Mouse (Mus musculus): ENCODE measurements around the gene Mad1l1. TPM values are rescaled to one million over a fixed set of nuclear protein-coding genes. Genes with fewer than 3 reads are reported as not detected.
"Not testable (repeated sequence)": the region's sequence is repeated elsewhere in the genome, so short reads cannot be mapped to it uniquely, and the experiment has no call there.

Mad1l1 gene
- polyA plus RNA-seq, 1 experiment from 2014 or later: 32.2 TPM

DNA sequence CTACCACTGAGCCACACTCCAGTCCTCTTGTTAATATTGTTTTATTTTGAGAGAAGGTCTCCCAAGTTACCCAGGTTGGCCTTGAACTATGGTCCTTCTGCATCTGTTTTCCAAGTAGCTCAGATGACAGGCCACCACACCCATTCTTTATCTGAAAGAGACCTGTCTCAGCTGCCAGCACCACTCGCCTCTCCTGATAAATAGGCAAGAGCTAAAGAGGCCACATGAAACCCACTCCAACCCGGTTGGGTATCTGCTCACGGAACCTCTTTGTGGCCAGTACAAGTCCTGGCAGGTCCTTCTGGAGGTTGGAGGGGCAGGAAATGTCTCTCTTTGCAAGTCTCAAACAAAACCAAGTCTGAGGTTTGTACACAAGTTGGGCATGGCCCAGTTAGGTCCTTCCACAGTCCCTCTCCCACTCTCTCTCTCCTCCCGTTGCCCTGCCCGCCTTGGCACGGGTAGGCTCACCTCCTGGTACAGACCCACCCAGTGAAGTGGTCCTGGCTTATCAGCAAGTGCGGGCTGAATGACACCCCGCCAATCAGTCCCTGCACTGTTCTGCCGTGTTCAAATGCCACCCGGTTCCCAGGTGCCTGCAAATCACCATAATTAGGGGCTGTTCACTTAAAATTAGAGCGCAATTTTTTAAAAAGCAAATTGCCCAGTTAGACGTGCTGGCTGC, 308.9 kb downstream of the Mad1l1 start:
- no peaks in the 10 kb centered on the region for H3K9me3 ChIP-seq (ENCODE audit: control insufficient read depth, low read length)
- no peak overlapping the region for H3K4me3 ChIP-seq (ENCODE audit: low read length)
- H3K27ac ChIP-seq (ENCODE audit: low read depth, low read length): no peak overlapping the region
- no peaks in the 10 kb centered on the region for H3K27me3 ChIP-seq (replicated peaks; ENCODE audit: control insufficient read depth, insufficient read depth, low read length)
- H3K4me2 ChIP-seq (ENCODE audit: low read length): no peak overlapping the region
- no peak overlapping the region; the same call in 1 of the 2 replicates for H3K9ac ChIP-seq (ENCODE audit: low read depth, low read length)
- H3K36me3 ChIP-seq (ENCODE audit: control insufficient read depth, insufficient read depth, low read length): no peaks in the 10 kb centered on the region
- no peak for ATAC-seq
- 85% methylated on average over 12 of the region's 12 CpGs for WGBS
- H3K4me1 ChIP-seq (ENCODE audit: control insufficient read depth, insufficient read depth, low read depth, low read length): no peaks in the 10 kb centered on the region

DNA sequence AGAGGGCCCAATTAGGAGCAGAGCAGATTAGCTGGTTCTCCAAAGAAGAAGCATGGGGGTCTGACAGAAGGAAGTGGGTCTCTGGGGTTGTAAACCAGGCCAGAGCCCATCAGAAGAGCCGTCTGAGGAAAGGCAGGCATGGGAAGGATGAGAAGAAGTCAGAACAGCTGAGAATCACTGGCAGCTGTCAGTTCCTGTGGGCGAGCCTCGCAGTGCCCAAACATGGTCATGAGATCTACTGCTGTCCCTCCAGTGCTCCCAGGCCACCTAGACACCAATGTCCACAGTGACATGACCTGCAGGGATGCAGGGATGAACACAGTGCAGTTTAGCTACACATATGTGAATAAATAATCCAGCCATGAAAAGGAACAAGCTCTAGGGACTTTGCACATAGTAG, 310.9 kb downstream of the Mad1l1 start:
- Histone ChIP-seq H3K27ac (ENCODE audit: low read depth, low read length) (no peak overlapping the region), H3K4me3 (ENCODE audit: low read length) (no peak overlapping the region), H3K4me2 (ENCODE audit: low read length) (no peak overlapping the region), H3K9ac (ENCODE audit: low read depth, low read length) (no peak overlapping the region), H3K9me3 (ENCODE audit: control insufficient read depth, low read length) (no peaks in the 10 kb centered on the region), H3K36me3 (ENCODE audit: control insufficient read depth, insufficient read depth, low read length) (no peaks in the 10 kb centered on the region), H3K27me3 (replicated peaks; ENCODE audit: control insufficient read depth, insufficient read depth, low read length) (no peaks in the 10 kb centered on the region), H3K4me1 (ENCODE audit: control insufficient read depth, insufficient read depth, low read depth, low read length) (no peaks in the 10 kb centered on the region)
- ATAC-seq: no peak
- WGBS: 88% methylated on average over 3 of the region's 3 CpGs

DNA sequence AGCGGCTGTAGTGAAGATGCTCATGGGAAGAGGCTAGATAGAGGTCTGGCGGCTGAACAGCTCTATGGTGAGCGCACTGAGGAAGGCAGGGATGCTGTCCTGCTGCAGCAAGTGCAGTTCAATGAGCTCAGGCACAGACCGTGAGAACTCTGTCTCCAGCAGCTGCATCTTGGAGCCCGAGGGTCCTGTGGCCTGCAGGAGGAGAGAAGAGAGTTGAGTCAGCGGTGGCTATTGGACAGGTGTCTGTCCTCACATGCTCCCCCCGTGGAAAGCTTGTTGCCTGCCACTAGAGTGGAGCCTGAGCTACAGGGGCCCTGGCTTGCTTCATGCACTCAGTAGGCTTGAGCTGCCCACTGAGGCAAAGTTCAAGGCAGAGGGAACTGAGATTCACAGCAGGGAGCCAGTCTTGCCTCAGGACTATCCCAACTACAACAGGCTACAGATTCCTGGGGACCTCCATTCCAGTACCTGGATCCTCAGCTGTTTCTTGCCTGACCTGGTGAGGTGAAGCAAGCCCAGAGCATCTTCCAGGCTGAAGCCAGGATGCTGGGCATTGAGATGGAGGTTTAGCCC, 312.2 kb downstream of the Mad1l1 start:
- no peak overlapping the region for H3K4me2 ChIP-seq (ENCODE audit: low read length)
- no peak for ATAC-seq
- WGBS: 81% methylated on average over 7 of the region's 7 CpGs
- no peak overlapping the region for H3K27ac ChIP-seq (ENCODE audit: low read depth, low read length)
- H3K4me1 ChIP-seq (ENCODE audit: control insufficient read depth, insufficient read depth, low read depth, low read length): no peaks in the 10 kb centered on the region
- no peaks in the 10 kb centered on the region for H3K36me3 ChIP-seq (ENCODE audit: control insufficient read depth, insufficient read depth, low read length)
- no peak overlapping the region for H3K4me3 ChIP-seq (ENCODE audit: low read length)
- H3K9ac ChIP-seq (ENCODE audit: low read depth, low read length): no peak overlapping the region
- H3K27me3 ChIP-seq (replicated peaks; ENCODE audit: control insufficient read depth, insufficient read depth, low read length): no peaks in the 10 kb centered on the region
- H3K9me3 ChIP-seq (ENCODE audit: control insufficient read depth, low read length): no peaks in the 10 kb centered on the region

DNA sequence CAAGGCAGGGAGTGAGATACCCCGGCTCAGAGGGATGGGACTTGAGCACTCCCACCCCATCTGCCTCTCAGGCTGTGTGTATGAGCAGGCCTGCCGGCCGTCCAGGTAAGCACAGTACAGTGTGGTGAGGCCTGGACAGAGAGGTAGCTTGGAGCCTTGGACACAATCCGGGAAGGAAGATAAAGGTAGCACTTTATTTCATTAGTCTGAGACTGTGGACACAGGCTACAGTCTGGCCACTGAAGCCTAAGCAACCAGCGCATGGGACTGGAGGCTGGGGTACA, 312.9 kb downstream of the Mad1l1 start:
- ATAC-seq: no peak
- Histone ChIP-seq H3K27ac (ENCODE audit: low read depth, low read length) (no peak overlapping the region), H3K27me3 (replicated peaks; ENCODE audit: control insufficient read depth, insufficient read depth, low read length) (no peaks in the 10 kb centered on the region), H3K9me3 (ENCODE audit: control insufficient read depth, low read length) (no peaks in the 10 kb centered on the region), H3K4me1 (ENCODE audit: control insufficient read depth, insufficient read depth, low read depth, low read length) (no peaks in the 10 kb centered on the region), H3K4me2 (ENCODE audit: low read length) (no peak overlapping the region), H3K36me3 (ENCODE audit: control insufficient read depth, insufficient read depth, low read length) (no peaks in the 10 kb centered on the region), H3K4me3 (ENCODE audit: low read length) (no peak overlapping the region), H3K9ac (ENCODE audit: low read depth, low read length) (no peak overlapping the region)
- 72% methylated on average over 5 of the region's 5 CpGs for WGBS

DNA sequence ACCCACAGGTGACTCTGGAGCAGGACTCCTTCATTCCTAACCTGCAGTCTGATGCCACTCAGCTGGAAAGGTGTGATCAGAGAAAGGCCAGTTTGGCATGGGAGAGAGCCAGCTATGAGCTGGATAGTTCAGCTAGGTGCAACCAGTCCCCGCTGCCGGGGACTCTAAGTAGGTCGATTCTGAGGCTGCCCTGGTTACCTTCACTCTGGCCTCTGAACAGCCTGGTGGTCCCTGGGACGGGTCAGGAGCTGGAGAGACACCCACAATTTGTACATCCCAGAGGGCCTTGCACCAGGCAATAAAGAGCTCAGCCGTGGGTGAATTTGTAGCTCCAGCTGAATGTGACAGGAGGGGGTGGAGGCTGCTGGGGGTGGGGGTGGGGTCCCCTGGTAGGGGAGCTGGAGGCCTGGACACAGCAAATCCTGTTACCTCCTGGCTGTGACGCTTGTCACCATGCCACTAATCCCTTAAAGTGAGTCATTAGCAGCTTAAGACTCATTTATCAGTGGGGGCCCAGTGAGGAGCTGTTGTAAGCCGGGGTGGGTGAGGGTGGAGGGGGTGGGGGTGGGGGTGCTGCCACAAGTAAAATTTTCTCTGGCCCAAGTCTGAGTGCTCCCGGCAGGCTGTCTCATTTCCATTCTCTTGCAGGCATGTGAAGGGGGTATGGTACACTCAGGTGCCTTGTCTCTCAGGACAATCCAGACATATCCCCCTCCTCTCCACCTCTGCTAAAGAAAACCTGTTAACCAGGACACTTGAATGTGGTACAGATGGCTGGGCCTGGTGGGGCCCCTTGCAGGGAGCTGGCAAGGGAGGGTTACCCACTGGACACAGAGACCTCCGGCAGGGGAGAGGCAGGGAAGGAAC, 313.5 kb downstream of the Mad1l1 start:
- no peaks in the 10 kb centered on the region for H3K27me3 ChIP-seq (replicated peaks; ENCODE audit: control insufficient read depth, insufficient read depth, low read length)
- H3K9me3 ChIP-seq (ENCODE audit: control insufficient read depth, low read length): no peaks in the 10 kb centered on the region
- WGBS: 51% methylated on average over 9 of the region's 9 CpGs
- H3K36me3 ChIP-seq (ENCODE audit: control insufficient read depth, insufficient read depth, low read length): no peaks in the 10 kb centered on the region
- no peak overlapping the region for H3K9ac ChIP-seq (ENCODE audit: low read depth, low read length)
- no peaks in the 10 kb centered on the region for H3K4me1 ChIP-seq (ENCODE audit: control insufficient read depth, insufficient read depth, low read depth, low read length)
- no peak overlapping the region for H3K4me2 ChIP-seq (ENCODE audit: low read length)
- no peak overlapping the region for H3K27ac ChIP-seq (ENCODE audit: low read depth, low read length)
- no peak overlapping the region for H3K4me3 ChIP-seq (ENCODE audit: low read length)
- 0 out of 2 replicates have a peak, but pooled peaks have one; percentile 48 for ATAC-seq

DNA sequence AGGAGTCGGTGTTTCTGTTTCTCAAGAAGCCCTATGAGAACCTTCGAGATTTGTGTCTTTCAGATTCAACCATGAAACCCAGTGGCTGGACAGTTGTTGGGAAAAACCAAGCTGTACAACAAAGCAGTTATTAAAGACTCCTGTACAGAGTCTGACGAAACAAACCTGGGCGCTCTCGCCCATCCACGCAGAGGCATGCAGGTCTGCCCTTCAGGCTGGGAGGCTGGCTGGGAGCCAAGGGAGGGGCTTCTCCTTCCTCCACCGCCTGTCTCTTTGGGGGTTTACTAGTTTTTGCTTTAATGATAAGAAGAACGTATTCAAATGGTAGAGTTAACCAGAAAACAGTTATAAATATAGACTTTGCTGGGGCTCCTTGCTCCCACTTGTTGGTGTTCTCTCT, 314.5 kb downstream of the Mad1l1 start:
- Histone ChIP-seq H3K4me3 (ENCODE audit: low read length) (no peak overlapping the region), H3K36me3 (ENCODE audit: control insufficient read depth, insufficient read depth, low read length) (no peaks in the 10 kb centered on the region), H3K9ac (ENCODE audit: low read depth, low read length) (no peak overlapping the region), H3K9me3 (ENCODE audit: control insufficient read depth, low read length) (no peaks in the 10 kb centered on the region), H3K27me3 (replicated peaks; ENCODE audit: control insufficient read depth, insufficient read depth, low read length) (no peaks in the 10 kb centered on the region), H3K4me1 (ENCODE audit: control insufficient read depth, insufficient read depth, low read depth, low read length) (no peaks in the 10 kb centered on the region), H3K27ac (ENCODE audit: low read depth, low read length) (no peak overlapping the region), H3K4me2 (ENCODE audit: low read length) (no peak overlapping the region)
- WGBS: 57% methylated on average over 8 of the region's 8 CpGs
- ATAC-seq: no peak

DNA sequence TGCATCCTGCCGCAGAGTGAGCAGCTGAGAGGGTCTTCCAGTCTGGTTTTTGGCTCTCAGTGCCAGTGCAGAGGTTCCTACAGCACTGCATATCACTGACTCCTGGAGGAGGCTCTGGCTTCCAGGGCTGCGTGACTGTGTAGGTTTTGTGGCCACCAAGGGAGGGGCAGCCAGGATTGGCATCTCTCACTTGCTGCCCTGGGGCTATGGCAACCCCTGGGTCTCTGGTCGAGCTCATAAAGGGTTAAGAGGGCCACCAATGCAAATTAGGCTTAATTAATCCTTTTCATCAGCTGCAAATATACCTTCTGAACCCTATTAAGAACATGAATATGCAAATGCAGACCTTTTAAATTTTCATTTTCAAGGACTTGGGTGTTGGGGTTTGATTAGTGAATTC, 318.8 kb downstream of the Mad1l1 start:
- Histone ChIP-seq H3K4me3 (ENCODE audit: low read length) (no peak overlapping the region), H3K27ac (ENCODE audit: low read depth, low read length) (no peak overlapping the region), H3K9me3 (ENCODE audit: control insufficient read depth, low read length) (no peaks in the 10 kb centered on the region), H3K9ac (ENCODE audit: low read depth, low read length) (no peak overlapping the region), H3K27me3 (replicated peaks; ENCODE audit: control insufficient read depth, insufficient read depth, low read length) (no peaks in the 10 kb centered on the region), H3K36me3 (ENCODE audit: control insufficient read depth, insufficient read depth, low read length) (no peaks in the 10 kb centered on the region), H3K4me1 (ENCODE audit: control insufficient read depth, insufficient read depth, low read depth, low read length) (no peaks in the 10 kb centered on the region), H3K4me2 (ENCODE audit: low read length) (no peak overlapping the region)
- no peak for ATAC-seq
- 32% methylated on average over 3 of the region's 3 CpGs for WGBS

DNA sequence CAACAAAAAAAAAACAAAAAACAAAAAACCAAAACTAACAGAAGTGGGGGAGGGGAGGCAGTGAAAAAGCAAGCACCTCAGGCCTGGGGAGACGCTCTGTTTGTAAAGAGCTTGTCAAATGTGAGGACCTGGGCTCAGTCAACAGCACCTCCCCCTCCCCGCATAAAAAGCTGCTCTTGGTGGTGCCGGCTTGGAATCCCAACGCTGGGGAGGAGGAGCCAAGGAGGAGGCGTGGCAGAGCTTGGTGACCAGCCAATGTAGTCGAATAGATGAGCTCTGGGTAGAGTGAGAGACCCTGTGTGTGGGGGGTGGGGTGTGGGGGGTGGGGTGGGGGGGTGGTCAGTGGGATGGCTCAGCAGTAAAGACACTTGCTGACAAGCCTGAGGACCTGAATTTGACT, 322.4 kb downstream of the Mad1l1 start:
- WGBS: 37% methylated on average over 6 of the region's 6 CpGs
- Histone ChIP-seq H3K9ac (ENCODE audit: low read depth, low read length) (no peak overlapping the region), H3K4me3 (ENCODE audit: low read length) (no peak overlapping the region), H3K27me3 (replicated peaks; ENCODE audit: control insufficient read depth, insufficient read depth, low read length) (no peaks in the 10 kb centered on the region), H3K4me2 (ENCODE audit: low read length) (no peak overlapping the region), H3K9me3 (ENCODE audit: control insufficient read depth, low read length) (no peaks in the 10 kb centered on the region), H3K36me3 (ENCODE audit: control insufficient read depth, insufficient read depth, low read length) (no peaks in the 10 kb centered on the region), H3K27ac (ENCODE audit: low read depth, low read length) (no peak overlapping the region), H3K4me1 (ENCODE audit: control insufficient read depth, insufficient read depth, low read depth, low read length) (no peaks in the 10 kb centered on the region)
- no peak for ATAC-seq

DNA sequence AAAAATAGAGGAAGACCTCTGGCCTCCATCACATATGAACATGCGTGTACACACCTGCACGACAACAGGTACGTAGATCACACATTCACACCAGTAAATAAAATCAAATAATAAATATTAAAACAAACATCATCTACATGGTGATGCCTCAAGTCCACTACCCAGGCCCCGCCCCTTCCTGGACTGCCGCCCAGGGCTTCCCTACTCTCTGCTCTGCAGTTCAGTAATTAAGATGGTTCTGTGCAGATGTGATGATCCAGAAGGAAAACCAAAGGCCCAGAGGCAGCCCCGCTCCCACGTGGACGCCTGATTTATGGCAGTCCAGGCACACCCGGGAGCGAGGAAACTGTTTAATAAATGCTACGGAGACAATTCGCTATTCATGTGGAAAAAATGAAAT, 323.0 kb downstream of the Mad1l1 start:
- H3K9me3 ChIP-seq (ENCODE audit: control insufficient read depth, low read length); H3K27ac ChIP-seq (ENCODE audit: low read depth, low read length); H3K9ac ChIP-seq (ENCODE audit: low read depth, low read length); H3K36me3 ChIP-seq (ENCODE audit: control insufficient read depth, insufficient read depth, low read length); H3K4me3 ChIP-seq (ENCODE audit: low read length); H3K4me2 ChIP-seq (ENCODE audit: low read length); H3K4me1 ChIP-seq (ENCODE audit: control insufficient read depth, insufficient read depth, low read depth, low read length); H3K27me3 ChIP-seq (replicated peaks; ENCODE audit: control insufficient read depth, insufficient read depth, low read length): not testable (repeated sequence)
- 59% methylated on average over 12 of the region's 12 CpGs for WGBS
- ATAC-seq: 0 out of 2 replicates have a peak, but pooled peaks have one; percentile 54
